Mouse (Mus musculus) embryonic facial prominence, embryonic 11.5 days (tissue): ENCODE measurements around the gene Heg1. TPM values are rescaled to one million over a fixed set of nuclear protein-coding genes. Genes with fewer than 3 reads are reported as not detected.

Experiments
- ATAC-seq: fragments of 200-750 bp; cut with Nextera tagmentation; replicated peaks from 2 replicates; pipeline ENCODE4 v1.8.0; 2017; ENCODE audit warnings: low read depth; ENCODE audit not compliant: insufficient number of reproducible peaks, low FRiP score, low TSS enrichment
- DNase-seq: peaks from one replicate; pipeline ENCODE4 v3.0.0-alpha.2; 2015; ENCODE audit warnings: low spot score
- H3K27ac ChIP-seq: fragments of 300-500 bp; sonication (generic); replicated peaks from 2 replicates; pipeline ENCODE4 v1.5.1; 2014; ENCODE audit warnings: mild to moderate bottlenecking, low read depth, low read length, control low read depth
- H3K27me3 ChIP-seq: fragments of 300-500 bp; sonication (generic); 2 replicates; pipeline ENCODE4 v1.6.1; 2014; ENCODE audit warnings: mild to moderate bottlenecking, low read length, moderate library complexity, mixed read lengths; ENCODE audit not compliant: control insufficient read depth, insufficient read depth
- H3K36me3 ChIP-seq: fragments of 300-500 bp; sonication (generic); replicated peaks from 2 replicates; pipeline ENCODE4 v1.6.1; 2014; ENCODE audit warnings: low read depth, mild to moderate bottlenecking, low read length, moderate library complexity, mixed read lengths; ENCODE audit not compliant: control insufficient read depth, insufficient read depth
- H3K4me1 ChIP-seq: fragments of 300-500 bp; sonication (generic); 2 replicates; pipeline ENCODE4 v1.6.1; 2014; ENCODE audit warnings: low read length, mixed read lengths; ENCODE audit not compliant: control insufficient read depth, insufficient read depth
- H3K4me2 ChIP-seq: fragments of 300-500 bp; sonication (generic); 2 replicates; pipeline ENCODE4 v1.6.1; 2014; ENCODE audit warnings: low read depth, mild to moderate bottlenecking, control low read depth, low read length, moderate library complexity
- H3K4me3 ChIP-seq: fragments of 300-500 bp; sonication (generic); 2 replicates; pipeline ENCODE4 v1.5.1; 2014; ENCODE audit warnings: low read depth, low read length, control low read depth
- H3K9ac ChIP-seq: fragments of 300-500 bp; sonication (generic); replicated peaks from 2 replicates; pipeline ENCODE4 v1.6.1; 2014; ENCODE audit warnings: mild to moderate bottlenecking, control low read depth, low read length
- H3K9me3 ChIP-seq: fragments of 300-500 bp; sonication (generic); replicated peaks from 2 replicates; pipeline ENCODE4 v1.6.1; 2016; ENCODE audit warnings: mild to moderate bottlenecking, low read length, inconsistent platforms, mixed read lengths; ENCODE audit not compliant: control insufficient read depth
- whole genome bisulfite sequencing: fragments of 180-500 bp; shearing (Covaris S2); extraction: QIAGEN DNeasy Blood & Tissue Kit; methylation state at CpG from one replicate; pipeline ENCODE4 v1.1.7; 2014; 5-methylcytosine and 5-hydroxymethylcytosine counted together
- polyA plus RNA-seq: library from polyadenylated mRNA; unstranded; fragments of >200 nt; fragmentation: Nextera tagmentation; extraction: Ambion mirVana; gene quantifications from 2 replicates; pipeline ENCODE4 v1.2.1, GENCODE M21; 2014

Heg1 gene
- polyA plus RNA-seq, 1 experiment from 2014 or later, result 12.4 TPM

GRCm38 (mm10) chr16:33734545-33734944, 50.4 kb downstream of the Heg1 start:
- Histone ChIP-seq H3K9me3 (no peaks in the 10 kb centered on the region), H3K27me3 (no peaks in the 10 kb centered on the region), H3K4me2 (no peak overlapping the region), H3K9ac (no peak overlapping the region), H3K36me3 (no peaks in the 10 kb centered on the region), H3K4me1 (no peaks in the 10 kb centered on the region), H3K4me3 (no peak overlapping the region), H3K27ac (no peak overlapping the region)
- ATAC-seq, result peak; percentile 60
- peak; percentile 56 for DNase-seq
- WGBS, result 25% methylated on average over 10 of the region's 10 CpGs

- Histone ChIP-seq H3K9ac (no peak overlapping the region), H3K4me1 (peaks cover 4% of the 10 kb centered on the region; the same call in 1 of the 2 replicates), H3K36me3 (no peaks in the 10 kb centered on the region), H3K27ac (no peak overlapping the region), H3K27me3 (no peaks in the 10 kb centered on the region), H3K4me2 (no peak overlapping the region), H3K4me3 (no peak overlapping the region), H3K9me3 (no peaks in the 10 kb centered on the region)
- no peak for ATAC-seq
- WGBS, result 62% methylated on average over 5 of the region's 5 CpGs
- DNase-seq, result no peak
Measured at GRCm38 (mm10) chr16:33735238-33735637, 51.1 kb downstream of the Heg1 start.

GRCm38 (mm10) chr16:33735791-33736190, 51.6 kb downstream of the Heg1 start:
- no peak overlapping the region for H3K4me3 ChIP-seq
- H3K36me3 ChIP-seq, result no peaks in the 10 kb centered on the region
- H3K9me3 ChIP-seq, result no peaks in the 10 kb centered on the region
- DNase-seq (no peak), ATAC-seq (no peak)
- H3K4me1 ChIP-seq, result peaks cover 4% of the 10 kb centered on the region; the same call in 1 of the 2 replicates
- H3K4me2 ChIP-seq, result no peak overlapping the region
- no peak overlapping the region for H3K9ac ChIP-seq
- 63% methylated on average over 5 of the region's 5 CpGs for WGBS
- H3K27ac ChIP-seq, result no peak overlapping the region
- no peaks in the 10 kb centered on the region for H3K27me3 ChIP-seq

DNA sequence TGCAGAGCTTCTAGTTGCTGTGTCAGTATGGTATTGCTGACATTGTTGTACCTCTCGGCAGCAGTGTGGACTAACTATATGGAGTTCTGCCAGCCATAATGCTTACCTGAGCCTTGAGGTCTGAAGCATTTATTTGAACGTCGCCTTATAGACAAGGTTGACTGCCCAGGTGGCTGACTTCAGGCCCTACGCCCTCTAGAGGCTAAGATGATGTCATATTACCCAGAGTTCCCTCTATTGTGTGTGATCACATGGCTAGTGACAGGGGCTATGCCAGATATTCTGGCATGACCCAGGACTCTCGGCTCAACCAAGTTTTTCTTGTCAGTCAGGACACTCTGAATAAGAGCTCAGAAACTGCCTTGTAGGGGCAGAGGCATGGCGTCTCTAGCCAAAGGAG, 52.6 kb downstream of the Heg1 start:
- no peak overlapping the region for H3K4me2 ChIP-seq
- ATAC-seq, result no peak
- H3K4me1 ChIP-seq, result peaks cover 4% of the 10 kb centered on the region; the same call in 1 of the 2 replicates
- H3K9me3 ChIP-seq, result no peaks in the 10 kb centered on the region
- H3K4me3 ChIP-seq, result no peak overlapping the region
- no peak overlapping the region for H3K27ac ChIP-seq
- WGBS, result 78% methylated on average over 6 of the region's 6 CpGs
- no peaks in the 10 kb centered on the region for H3K36me3 ChIP-seq
- H3K9ac ChIP-seq, result no peak overlapping the region
- no peaks in the 10 kb centered on the region for H3K27me3 ChIP-seq
- DNase-seq, result no peak

DNA sequence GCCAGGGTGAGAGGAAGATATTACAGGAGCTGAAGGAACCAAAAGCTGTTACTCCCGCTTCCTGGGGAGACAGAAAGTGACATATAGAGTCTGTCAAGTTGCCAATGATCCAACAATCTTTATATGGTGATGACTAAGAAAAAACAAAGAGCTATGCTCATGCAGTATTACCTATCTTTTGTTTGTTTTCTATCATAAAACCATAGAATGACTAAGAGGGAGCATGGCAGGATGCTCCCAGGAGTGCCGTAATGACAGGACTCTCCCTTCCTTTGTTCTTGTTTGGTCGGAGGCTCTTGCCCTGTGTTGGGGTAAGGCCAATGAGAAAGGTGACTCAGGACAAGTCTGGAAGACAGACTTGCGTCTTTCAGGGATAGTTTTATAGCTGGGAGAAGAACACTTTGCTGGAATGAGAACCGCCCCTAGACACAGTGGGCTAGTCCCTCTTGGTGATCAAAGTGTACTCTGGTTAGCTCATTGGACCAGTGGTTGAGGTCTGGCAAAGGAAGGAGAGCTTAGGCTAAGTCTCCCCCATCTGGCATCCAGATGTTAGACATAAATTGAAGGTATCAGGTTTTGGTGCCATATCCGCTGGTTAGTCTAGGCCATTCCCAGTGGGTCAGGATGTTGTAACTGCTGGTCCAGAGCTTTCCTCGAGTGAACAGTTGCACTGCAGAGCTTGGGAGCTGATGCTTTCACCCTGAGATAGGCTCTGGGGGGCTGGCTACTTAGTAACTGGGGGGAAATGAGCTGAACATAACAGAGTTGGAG, 55.0 kb downstream of the Heg1 start:
- 45% methylated on average over 7 of the region's 7 CpGs for WGBS
- H3K4me1 ChIP-seq, result peaks cover 4% of the 10 kb centered on the region; the same call in 1 of the 2 replicates
- H3K9me3 ChIP-seq, result no peaks in the 10 kb centered on the region
- H3K4me2 ChIP-seq, result no peak overlapping the region
- ATAC-seq (peak; percentile 61), DNase-seq (peak; percentile 90)
- H3K27me3 ChIP-seq, result no peaks in the 10 kb centered on the region
- H3K9ac ChIP-seq, result no peak overlapping the region
- peak overlapping the region; percentile 65 for H3K27ac ChIP-seq
- no peaks in the 10 kb centered on the region for H3K36me3 ChIP-seq
- no peak overlapping the region for H3K4me3 ChIP-seq

DNA sequence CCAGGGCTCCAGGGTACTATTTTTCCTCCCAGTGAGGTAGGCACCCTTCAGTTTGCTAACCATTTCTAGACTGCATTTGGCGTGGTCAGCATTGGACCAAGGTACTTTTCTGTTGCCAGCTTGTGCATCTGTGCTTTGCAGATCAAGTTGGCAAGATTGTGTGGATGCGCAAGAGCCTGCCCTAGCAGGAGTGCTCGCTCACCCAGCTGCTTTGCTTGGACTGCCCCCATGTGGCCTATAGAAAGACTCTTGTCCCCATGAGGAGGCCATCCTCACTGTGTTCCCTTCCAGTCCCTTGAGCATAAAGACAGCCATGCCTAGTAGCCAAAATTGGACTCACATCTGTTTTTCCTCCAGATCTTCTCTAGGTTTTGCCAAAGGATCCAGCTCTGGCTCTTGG, 55.6 kb downstream of the Heg1 start:
- no peak overlapping the region for H3K9ac ChIP-seq
- H3K9me3 ChIP-seq, result no peaks in the 10 kb centered on the region
- peak overlapping the region; percentile 65 for H3K27ac ChIP-seq
- DNase-seq (peak; percentile 64), ATAC-seq (peak; percentile 50; the same call in 1 of the 2 replicates)
- H3K4me3 ChIP-seq, result no peak overlapping the region
- no peaks in the 10 kb centered on the region for H3K27me3 ChIP-seq
- H3K36me3 ChIP-seq, result no peaks in the 10 kb centered on the region
- peaks cover 4% of the 10 kb centered on the region; the same call in 1 of the 2 replicates for H3K4me1 ChIP-seq
- no peak overlapping the region for H3K4me2 ChIP-seq
- WGBS, result 45% methylated on average over 3 of the region's 3 CpGs

- DNase-seq (no peak), ATAC-seq (no peak)
- peaks cover 4% of the 10 kb centered on the region; the same call in 1 of the 2 replicates for H3K4me1 ChIP-seq
- H3K4me2 ChIP-seq, result no peak overlapping the region
- no peaks in the 10 kb centered on the region for H3K36me3 ChIP-seq
- H3K9ac ChIP-seq, result no peak overlapping the region
- 60% methylated on average over 6 of the region's 6 CpGs for WGBS
- H3K4me3 ChIP-seq, result no peak overlapping the region
- H3K27ac ChIP-seq, result no peak overlapping the region
- H3K27me3 ChIP-seq, result no peaks in the 10 kb centered on the region
- no peaks in the 10 kb centered on the region for H3K9me3 ChIP-seq
Measured at GRCm38 (mm10) chr16:33740416-33740815, 56.2 kb downstream of the Heg1 start.

DNA sequence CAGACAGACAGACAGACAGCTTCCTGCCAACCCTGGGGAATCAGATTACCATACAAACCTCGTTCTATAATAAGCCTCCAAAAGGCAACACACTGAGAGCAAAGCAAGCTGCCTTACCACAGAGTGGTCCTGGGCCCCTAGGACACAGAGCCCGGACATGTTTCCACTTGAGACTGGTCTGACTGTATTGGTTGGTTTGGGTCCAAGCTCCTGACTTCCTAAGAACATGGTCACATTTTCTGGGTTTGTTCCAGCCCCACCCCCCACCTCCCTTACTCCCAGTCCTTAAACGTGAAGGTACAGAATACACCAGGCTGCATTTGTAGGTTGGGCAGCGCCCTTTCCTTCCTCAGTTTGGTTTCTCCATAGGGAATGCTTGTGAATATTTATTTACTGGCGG, 57.6 kb downstream of the Heg1 start:
- Histone ChIP-seq H3K4me3 (no peak overlapping the region), H3K27me3 (no peaks in the 10 kb centered on the region), H3K9me3 (no peaks in the 10 kb centered on the region), H3K4me2 (no peak overlapping the region), H3K4me1 (peaks cover 4% of the 10 kb centered on the region; the same call in 1 of the 2 replicates), H3K27ac (no peak overlapping the region), H3K36me3 (no peaks in the 10 kb centered on the region), H3K9ac (no peak overlapping the region)
- DNase-seq (no peak), ATAC-seq (no peak)
- WGBS, result 55% methylated on average over 5 of the region's 5 CpGs
